Mouse (Mus musculus): ENCODE measurements around the gene Taf6l. TPM values are rescaled to one million over a fixed set of nuclear protein-coding genes. Genes with fewer than 3 reads are reported as not detected.
A peak's percentile ranks its signal among the peaks of the same experiment; 100 is the strongest.

Gene Taf6l
- total and polyA plus RNA-seq, 3 experiments: 20.4 to 25.7 (median 25.5) TPM

DNA sequence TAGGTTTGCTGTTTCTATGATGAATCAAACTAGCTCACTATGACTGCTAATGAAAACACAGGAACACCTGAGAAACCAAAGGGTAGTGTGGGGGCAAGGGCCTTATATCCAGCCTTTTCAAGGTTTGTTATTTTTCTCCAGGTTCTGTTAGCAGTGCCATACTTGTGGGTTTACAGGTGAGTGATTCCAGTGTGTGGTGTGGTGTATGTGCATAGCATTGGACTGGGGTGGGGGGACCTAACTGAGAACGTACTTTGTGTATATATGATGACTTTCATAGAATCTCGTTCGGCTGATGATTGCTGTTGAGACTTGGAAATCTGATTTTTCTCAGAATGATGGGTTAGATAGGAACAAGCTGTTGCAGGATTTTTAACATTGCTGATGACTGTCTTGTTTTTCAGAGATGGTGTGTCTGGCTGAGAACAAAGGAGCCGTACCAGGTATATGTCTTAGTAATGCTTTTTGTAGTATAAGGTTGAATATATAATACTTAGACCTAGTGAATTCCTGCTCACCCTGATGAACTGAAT is 61.1 kb downstream of the Taf6l start:
- TF ChIP-seq CHD2 (IDR thresholded peaks at IDR 0.05; ENCODE audit: low read length) (0 out of 2 replicates have a peak, but pooled peaks have one; percentile 46), E2F4 (IDR thresholded peaks at IDR 0.05; ENCODE audit: insufficient replicate concordance, low read depth, low read length) (no peak), KAT2A (IDR thresholded peaks at IDR 0.05; ENCODE audit: insufficient replicate concordance, low read length) (0 out of 2 replicates have a peak, but pooled peaks have one; percentile 48), ZKSCAN1 (IDR thresholded peaks at IDR 0.05; ENCODE audit: borderline replicate concordance, low read depth, low read length) (no peak), MYC (IDR thresholded peaks at IDR 0.05; ENCODE audit: low read depth, low read length) (no peak), NRF1 (IDR thresholded peaks at IDR 0.05; ENCODE audit: low read depth, low read length) (no peak), IRF4 (IDR thresholded peaks at IDR 0.05; ENCODE audit: low read depth, low read length) (no peak), MAFK (IDR thresholded peaks at IDR 0.05; ENCODE audit: insufficient replicate concordance, low read length) (no peak), SMC3 (IDR thresholded peaks at IDR 0.05; ENCODE audit: low read depth, low read length) (no peak), POLR2AphosphoS2 (IDR thresholded peaks at IDR 0.05; ENCODE audit: low read depth, low read length) (peak; percentile 77), POLR2A (IDR thresholded peaks at IDR 0.05; ENCODE audit: low read depth, low read length) (peak; percentile 54; the same call in 1 of the 2 replicates), RAD21 (IDR thresholded peaks at IDR 0.05; ENCODE audit: low read depth, low read length) (no peak), ZMIZ1 (IDR thresholded peaks at IDR 0.05; ENCODE audit: low read depth, low read length) (no peak; the same call in 1 of the 2 replicates)
- H3K27ac ChIP-seq (ENCODE audit: insufficient read depth, low read depth): peak overlapping the region; percentile 29; the same call in 1 of the 2 replicates
- peak overlapping the region; percentile 72 to 99 (median 81) for H3K4me3 ChIP-seq (replicated peaks in 1 of 3; ENCODE audit: low read depth in 2 of 3, low read length in 2 of 3, poor library complexity in 1 of 3)
- in situ Hi-C loops (cut with MboI; ENCODE audit: low pct_ligation_motif_present, low pct_unique_long_range_greater_than_20kb, low sequenced_read_pairs) (loop anchor here (25.0 kb wide), 1 partner anchor 387 kb away; no protein-coding TSS in a partner anchor), dilution Hi-C loops (cut with MboI; ENCODE audit: extremely low pct_ligation_motif_present, extremely low pct_unique_long_range_greater_than_20kb, low sequenced_read_pairs) (no loop called here)
- H3K4me1 ChIP-seq (ENCODE audit: control insufficient read depth in 1 of 2, insufficient read depth in 2 of 2): peaks cover 2 to 32% of the 10 kb centered on the region in 2 experiments; a peak in 3 of 4 replicates
- no peaks in the 10 kb centered on the region for H3K27me3 ChIP-seq (replicated peaks)
- H3K9ac ChIP-seq (ENCODE audit: insufficient read depth, low read depth): peak overlapping the region; percentile 100
- peaks cover 40% of the 10 kb centered on the region for H3K79me2 ChIP-seq (replicated peaks; ENCODE audit: control insufficient read depth, extremely low read depth, insufficient read depth, poor library complexity, severe bottlenecking)
- H3K36me3 ChIP-seq (replicated peaks in 1 of 2; ENCODE audit: control insufficient read depth in 1 of 2, insufficient read depth in 1 of 2, low read length in 1 of 2): peaks cover 26 to 34% of the 10 kb centered on the region in 2 experiments
- peak overlapping the region; percentile 100 for H3K4me2 ChIP-seq (ENCODE audit: insufficient read depth, low read depth, poor library complexity, severe bottlenecking)
- H3K9me3 ChIP-seq (replicated peaks; ENCODE audit: low read length): no peaks in the 10 kb centered on the region
- no peak for DNase-seq (ENCODE audit: extremely low read depth)

Other genes with a start within 250 kb of the Taf6l start
Only the 20 nearest of the 33 such genes appear.
- gene Slc3a2, start 63.0 kb downstream of the Taf6l start, total RNA-seq (2012; rRNA removed): 177 and 269 TPM in 2 replicates
- gene Slc3a2, start 63.0 kb downstream of the Taf6l start, total RNA-seq (2014; rRNA removed): 251 and 284 TPM in 2 replicates
- 432 and 478 TPM in 2 replicates for gene Slc3a2, start 63.0 kb downstream of the Taf6l start, polyA plus RNA-seq (2012; ENCODE audit: insufficient read length, low read depth)
- gene Wdr74, start 50.6 kb downstream of the Taf6l start, total RNA-seq (2012; rRNA removed): 133 and 179 TPM in 2 replicates
- gene Wdr74, start 50.6 kb downstream of the Taf6l start, total RNA-seq (2014; rRNA removed): 182 and 203 TPM in 2 replicates
- gene Wdr74, start 50.6 kb downstream of the Taf6l start, polyA plus RNA-seq (2012; ENCODE audit: insufficient read length, low read depth): 208 and 235 TPM in 2 replicates
- gene 1700092M07Rik, start 45.7 kb downstream of the Taf6l start, total RNA-seq (2012; rRNA removed): 3.8 and 4.8 TPM in 2 replicates
- gene 1700092M07Rik, start 45.7 kb downstream of the Taf6l start, total RNA-seq (2014; rRNA removed): 1.0 and 2.4 TPM in 2 replicates
- 3.1 and 4.3 TPM in 2 replicates for gene 1700092M07Rik, start 45.7 kb downstream of the Taf6l start, polyA plus RNA-seq (2012; ENCODE audit: insufficient read length, low read depth)
- gene Stx5a, start 45.0 kb downstream of the Taf6l start, total RNA-seq (2012; rRNA removed): 47.5 and 48.1 TPM in 2 replicates
- gene Stx5a, start 45.0 kb downstream of the Taf6l start, total RNA-seq (2014; rRNA removed): 49.1 and 49.7 TPM in 2 replicates
- gene Stx5a, start 45.0 kb downstream of the Taf6l start, polyA plus RNA-seq (2012; ENCODE audit: insufficient read length, low read depth): 35.2 and 39.3 TPM in 2 replicates
- 66.5 and 83.6 TPM in 2 replicates for gene Nxf1, start 29.3 kb downstream of the Taf6l start, total RNA-seq (2012; rRNA removed)
- 101 and 102 TPM in 2 replicates for gene Nxf1, start 29.3 kb downstream of the Taf6l start, total RNA-seq (2014; rRNA removed)
- gene Nxf1, start 29.3 kb downstream of the Taf6l start, polyA plus RNA-seq (2012; ENCODE audit: insufficient read length, low read depth): 136 and 160 TPM in 2 replicates
- 56.5 and 58.7 TPM in 2 replicates for gene Tmem223, start 15.4 kb downstream of the Taf6l start, total RNA-seq (2012; rRNA removed)
- gene Tmem223, start 15.4 kb downstream of the Taf6l start, total RNA-seq (2014; rRNA removed): 86.6 and 106 TPM in 2 replicates
- gene Tmem223, start 15.4 kb downstream of the Taf6l start, polyA plus RNA-seq (2012; ENCODE audit: insufficient read length, low read depth): 43.3 and 45.7 TPM in 2 replicates
- gene Tmem179b, start 11.9 kb downstream of the Taf6l start, total RNA-seq (2012; rRNA removed): 50.8 and 54.4 TPM in 2 replicates
- gene Tmem179b, start 11.9 kb downstream of the Taf6l start, total RNA-seq (2014; rRNA removed): 85.7 and 105 TPM in 2 replicates
- 49.8 and 72.0 TPM in 2 replicates for gene Tmem179b, start 11.9 kb downstream of the Taf6l start, polyA plus RNA-seq (2012; ENCODE audit: insufficient read length, low read depth)
- gene Polr2g, start 12.2 kb upstream of the Taf6l start, total RNA-seq (2012; rRNA removed): 157 and 162 TPM in 2 replicates
- gene Polr2g, start 12.2 kb upstream of the Taf6l start, total RNA-seq (2014; rRNA removed): 173 and 182 TPM in 2 replicates
- gene Polr2g, start 12.2 kb upstream of the Taf6l start, polyA plus RNA-seq (2012; ENCODE audit: insufficient read length, low read depth): 138 and 148 TPM in 2 replicates
- gene Zbtb3, start 16.1 kb upstream of the Taf6l start, total RNA-seq (2012; rRNA removed): 2.4 and 2.5 TPM in 2 replicates
- 1.1 and 2.2 TPM in 2 replicates for gene Zbtb3, start 16.1 kb upstream of the Taf6l start, total RNA-seq (2014; rRNA removed)
- 1.2 and 1.3 TPM in 2 replicates for gene Zbtb3, start 16.1 kb upstream of the Taf6l start, polyA plus RNA-seq (2012; ENCODE audit: insufficient read length, low read depth)
- gene Ttc9c, start 32.9 kb upstream of the Taf6l start, total RNA-seq (2012; rRNA removed): 37.6 and 42.0 TPM in 2 replicates
- 56.5 and 57.2 TPM in 2 replicates for gene Ttc9c, start 32.9 kb upstream of the Taf6l start, total RNA-seq (2014; rRNA removed)
- 42.2 and 44.7 TPM in 2 replicates for gene Ttc9c, start 32.9 kb upstream of the Taf6l start, polyA plus RNA-seq (2012; ENCODE audit: insufficient read length, low read depth)
- 44.3 and 44.8 TPM in 2 replicates for gene Hnrnpul2, start 33.6 kb upstream of the Taf6l start, total RNA-seq (2012; rRNA removed)
- gene Hnrnpul2, start 33.6 kb upstream of the Taf6l start, total RNA-seq (2014; rRNA removed): 17.8 and 19.7 TPM in 2 replicates
- 81.6 and 94.1 TPM in 2 replicates for gene Hnrnpul2, start 33.6 kb upstream of the Taf6l start, polyA plus RNA-seq (2012; ENCODE audit: insufficient read length, low read depth)
- 0.25 and 0.67 TPM in 2 replicates for gene AC129217.1, start 43.4 kb upstream of the Taf6l start, total RNA-seq (2012; rRNA removed)
- gene AC129217.1, start 43.4 kb upstream of the Taf6l start, total RNA-seq (2014; rRNA removed): 2.1 and 5.1 TPM in 2 replicates
- gene AC129217.1, start 43.4 kb upstream of the Taf6l start, polyA plus RNA-seq (2012; ENCODE audit: insufficient read length, low read depth): 63.9 and 77.4 TPM in 2 replicates
- gene Bscl2, start 51.0 kb upstream of the Taf6l start, total RNA-seq (2012; rRNA removed): 91.0 and 117 TPM in 2 replicates
- gene Bscl2, start 51.0 kb upstream of the Taf6l start, total RNA-seq (2014; rRNA removed): 27.9 and 30.9 TPM in 2 replicates
- 46.7 and 51.6 TPM in 2 replicates for gene Bscl2, start 51.0 kb upstream of the Taf6l start, polyA plus RNA-seq (2012; ENCODE audit: insufficient read length, low read depth)
- 3.1 and 6.1 TPM in 2 replicates for gene Gng3, start 52.8 kb upstream of the Taf6l start, total RNA-seq (2012; rRNA removed)
- gene Gng3, start 52.8 kb upstream of the Taf6l start, total RNA-seq (2014; rRNA removed): 0.55 and 0.56 TPM in 2 replicates
- gene Gng3, start 52.8 kb upstream of the Taf6l start, polyA plus RNA-seq (2012; ENCODE audit: insufficient read length, low read depth): 8.1 and 10.3 TPM in 2 replicates
- gene Lrrn4cl, start 64.4 kb upstream of the Taf6l start, total RNA-seq (2012; rRNA removed): 0.13 and 0.17 TPM in 2 replicates
- gene Lrrn4cl, start 64.4 kb upstream of the Taf6l start, total RNA-seq (2014; rRNA removed): 0.31 and 0.32 TPM in 2 replicates
- gene Lrrn4cl, start 64.4 kb upstream of the Taf6l start, polyA plus RNA-seq (2012; ENCODE audit: insufficient read length, low read depth): 0.41 and 0.61 TPM in 2 replicates
- 134 and 140 TPM in 2 replicates for gene Ubxn1, start 85.1 kb upstream of the Taf6l start, total RNA-seq (2012; rRNA removed)
- gene Ubxn1, start 85.1 kb upstream of the Taf6l start, total RNA-seq (2014; rRNA removed): 96.3 and 107 TPM in 2 replicates
- 226 and 279 TPM in 2 replicates for gene Ubxn1, start 85.1 kb upstream of the Taf6l start, polyA plus RNA-seq (2012; ENCODE audit: insufficient read length, low read depth)
- gene Uqcc3, start 94.5 kb upstream of the Taf6l start, total RNA-seq (2012; rRNA removed): 53.9 and 56.6 TPM in 2 replicates
- 23.5 and 24.0 TPM in 2 replicates for gene Uqcc3, start 94.5 kb upstream of the Taf6l start, total RNA-seq (2014; rRNA removed)
- gene Uqcc3, start 94.5 kb upstream of the Taf6l start, polyA plus RNA-seq (2012; ENCODE audit: insufficient read length, low read depth): 42.6 and 52.0 TPM in 2 replicates
- 7.5 and 14.3 TPM in 2 replicates for gene Lbhd1, start 97.3 kb upstream of the Taf6l start, total RNA-seq (2012; rRNA removed)
- gene Lbhd1, start 97.3 kb upstream of the Taf6l start, total RNA-seq (2014; rRNA removed): 15.5 and 15.6 TPM in 2 replicates
- 50.4 and 80.4 TPM in 2 replicates for gene Lbhd1, start 97.3 kb upstream of the Taf6l start, polyA plus RNA-seq (2012; ENCODE audit: insufficient read length, low read depth)
- gene Gm49403, start 97.5 kb upstream of the Taf6l start, total RNA-seq (2012; rRNA removed): not detected in 2 replicates
- not detected in 2 replicates for gene Gm49403, start 97.5 kb upstream of the Taf6l start, total RNA-seq (2014; rRNA removed)
- not detected in 2 replicates for gene Gm49403, start 97.5 kb upstream of the Taf6l start, polyA plus RNA-seq (2012; ENCODE audit: insufficient read length, low read depth)
- 157 and 224 TPM in 2 replicates for gene 1810009A15Rik, start 102.4 kb upstream of the Taf6l start, total RNA-seq (2012; rRNA removed)
- 198 and 218 TPM in 2 replicates for gene 1810009A15Rik, start 102.4 kb upstream of the Taf6l start, total RNA-seq (2014; rRNA removed)
- 161 and 176 TPM in 2 replicates for gene 1810009A15Rik, start 102.4 kb upstream of the Taf6l start, polyA plus RNA-seq (2012; ENCODE audit: insufficient read length, low read depth)

Data from CH12.LX (cell line).